Mouse (Mus musculus): ENCODE measurements around the gene Cox5b.

DNA sequence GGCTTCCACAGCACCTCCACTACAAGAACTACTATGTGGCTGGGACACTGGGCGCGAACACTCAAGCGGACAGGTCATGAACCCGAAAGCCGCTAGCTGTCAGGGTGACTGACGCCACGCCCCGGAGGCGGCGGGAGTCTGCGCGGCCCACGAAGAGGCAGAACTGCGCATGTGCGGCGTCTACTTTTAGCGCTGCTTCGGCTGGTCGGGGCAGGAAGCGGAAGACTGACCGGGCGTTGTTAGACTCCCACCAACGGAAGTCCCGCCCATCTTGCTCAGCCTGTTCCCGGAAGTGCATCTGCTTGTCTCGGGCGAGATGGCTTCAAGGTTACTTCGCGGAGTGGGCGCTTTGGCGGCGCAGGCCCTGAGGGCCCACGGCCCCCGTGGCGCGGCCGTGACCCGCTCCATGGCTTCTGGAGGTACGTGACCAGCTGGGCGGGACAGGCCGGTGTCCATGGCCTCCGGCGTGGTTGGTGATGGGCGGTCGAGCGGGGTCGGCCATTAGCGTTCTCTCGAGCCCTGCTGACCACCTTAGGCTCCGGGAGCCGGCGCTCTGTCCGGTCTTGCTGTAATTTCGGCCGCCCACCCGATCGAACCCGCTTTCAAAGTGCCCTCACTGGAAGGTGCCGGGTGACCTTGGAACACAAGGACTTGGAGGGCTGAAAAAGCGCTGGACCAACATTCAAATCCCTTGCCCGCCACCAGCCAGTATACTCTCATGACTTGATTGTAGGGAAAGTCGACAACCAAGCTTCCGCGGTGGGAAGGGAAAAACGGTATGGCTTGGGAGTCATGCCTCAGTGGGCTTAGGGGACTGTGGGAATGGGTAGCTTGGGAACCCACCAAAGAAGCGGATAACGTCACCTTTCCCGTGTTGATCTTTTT, at the start of gene Cox5b:
- TF ChIP-seq POLR2A (IDR thresholded peaks at IDR 0.05; ENCODE audit: borderline replicate concordance, insufficient read depth, low read length) (peak; percentile 30; the same call in 1 of the 2 replicates), CTCF (IDR thresholded peaks at IDR 0.05; ENCODE audit: borderline replicate concordance, insufficient read depth, low read depth, low read length) (no peak)

All from cerebellum, adult 2 months (tissue).